Mouse (Mus musculus) lung, postnatal 0 days (tissue): ENCODE results near the gene Gm4791. TPM values are rescaled to one million over a fixed set of nuclear protein-coding genes. Genes with fewer than 3 reads are reported as not detected.

Experiments
- ATAC-seq: fragments of 200-750 bp; cut with Nextera tagmentation; 2 replicates; pipeline ENCODE4 v1.8.0; 2017; ENCODE audit warnings: moderate library complexity
- DNase-seq: peaks from one replicate; pipeline ENCODE4 v3.0.0-alpha.2; 2016; ENCODE audit warnings: low spot score
- H3K27ac ChIP-seq: fragments of 300-500 bp; sonication (generic); 2 replicates; pipeline ENCODE4 v1.5.1; 2014; ENCODE audit warnings: antibody characterized with exemption, mild to moderate bottlenecking, low read length, mixed read lengths
- H3K27me3 ChIP-seq: fragments of 300-500 bp; sonication (generic); replicated peaks from 2 replicates; pipeline ENCODE4 v1.6.1; 2014; ENCODE audit warnings: low read length, mixed read lengths; ENCODE audit not compliant: insufficient read depth
- H3K36me3 ChIP-seq: fragments of 300-500 bp; sonication (generic); 2 replicates; pipeline ENCODE4 v1.6.1; 2014; ENCODE audit warnings: low read length, mixed read lengths; ENCODE audit not compliant: insufficient read depth
- H3K4me1 ChIP-seq: fragments of 300-500 bp; sonication (generic); 2 replicates; pipeline ENCODE4 v1.6.1; 2014; ENCODE audit warnings: antibody characterized with exemption, low read depth, low read length, mixed read lengths; ENCODE audit not compliant: insufficient read depth
- H3K4me2 ChIP-seq: fragments of 300-500 bp; sonication (generic); replicated peaks from 2 replicates; pipeline ENCODE4 v1.6.1; 2014; ENCODE audit warnings: low read depth, mild to moderate bottlenecking, low read length, moderate library complexity, mixed read lengths
- H3K4me3 ChIP-seq: fragments of 300-500 bp; sonication (generic); 2 replicates; pipeline ENCODE4 v1.5.1; 2014; ENCODE audit warnings: low read depth, low read length
- H3K9ac ChIP-seq: fragments of 300-500 bp; sonication (generic); replicated peaks from 2 replicates; pipeline ENCODE4 v1.6.1; 2014; ENCODE audit warnings: low read depth, mild to moderate bottlenecking
- H3K9me3 ChIP-seq: fragments of 300-500 bp; sonication (generic); 2 replicates; pipeline ENCODE4 v1.6.1; 2016; ENCODE audit warnings: low read length, mixed read lengths
- CTCF ChIP-seq: IDR thresholded peaks from 2 replicates; pipeline ENCODE4 v1.5.1; 2016; ENCODE audit warnings: antibody characterized with exemption, mild to moderate bottlenecking
- EP300 ChIP-seq: IDR thresholded peaks from 2 replicates; pipeline ENCODE4 v1.6.1; 2016; ENCODE audit warnings: antibody characterized with exemption, mild to moderate bottlenecking, control low read depth
- WGBS: fragments of 180-500 bp; shearing (Covaris S2); extraction: QIAGEN DNeasy Blood & Tissue Kit; methylation state at CpG from one replicate; pipeline ENCODE4 v1.1.7; 2014; 5-methylcytosine and 5-hydroxymethylcytosine counted together
- polyA plus RNA-seq: library from polyadenylated mRNA; unstranded; fragments of >200 nt; fragmentation: Nextera tagmentation; extraction: Ambion mirVana; gene quantifications from 2 replicates; pipeline ENCODE4 v1.2.1, GENCODE M21; 2015

Gene Gm4791
- polyA plus RNA-seq: not detected in 2 replicates

- Histone ChIP-seq H3K9ac (no peak within 1 kb of the TSS), H3K27me3 (no peaks in the 10 kb centered on the region), H3K27ac (no peak within 1 kb of the TSS), H3K36me3 (no peaks in the 10 kb centered on the region), H3K4me2 (no peak within 1 kb of the TSS), H3K9me3 (no peaks in the 10 kb centered on the region), H3K4me1 (no peaks in the 10 kb centered on the region), H3K4me3 (no peak within 1 kb of the TSS)
- WGBS: 16% methylated on average over 5 of the region's 5 CpGs
- no peak for ATAC-seq
- no peak for TF ChIP-seq EP300
- no peak for TF ChIP-seq CTCF
- DNase-seq: no peak
These were observed at the start of gene Gm4791 for GRCm38 (mm10) chr9:46998338-46998791. Gene Gm4791 (plus strand): TSS chr9:46998741.

DNA sequence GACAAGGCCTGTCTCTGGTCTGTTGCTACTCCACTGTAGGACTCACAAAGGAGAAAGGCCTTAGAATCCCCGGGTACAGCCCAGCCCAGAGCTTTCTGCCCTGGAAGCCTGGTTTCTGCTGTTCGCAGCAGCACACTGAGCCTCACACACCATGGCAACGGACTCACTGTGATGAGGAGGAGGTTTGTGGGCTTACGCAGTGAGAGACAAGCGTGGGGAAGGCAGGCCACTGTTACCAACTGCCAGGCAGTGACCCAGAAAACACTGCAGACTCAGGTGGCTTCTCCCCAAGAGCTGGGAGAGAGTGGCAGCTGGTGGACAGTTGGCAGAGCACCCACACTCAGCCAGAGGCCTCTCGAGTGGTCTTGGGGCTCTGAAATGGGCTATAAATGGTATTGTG, 42.3 kb upstream of the Gm4791 start:
- no peak overlapping the region for H3K9ac ChIP-seq
- no peak for ATAC-seq
- no peaks in the 10 kb centered on the region for H3K36me3 ChIP-seq
- WGBS: 82% methylated on average over 6 of the region's 6 CpGs
- no peak for DNase-seq
- no peaks in the 10 kb centered on the region for H3K4me1 ChIP-seq
- H3K27me3 ChIP-seq: no peaks in the 10 kb centered on the region
- H3K4me3 ChIP-seq: no peak overlapping the region
- H3K9me3 ChIP-seq: no peaks in the 10 kb centered on the region
- no peak for TF ChIP-seq CTCF
- TF ChIP-seq EP300: no peak
- H3K4me2 ChIP-seq: no peak overlapping the region
- H3K27ac ChIP-seq: no peak overlapping the region

- no peak for TF ChIP-seq CTCF
- TF ChIP-seq EP300: no peak
- no peak overlapping the region for H3K27ac ChIP-seq
- H3K4me2 ChIP-seq: no peak overlapping the region
- H3K4me3 ChIP-seq: no peak overlapping the region
- H3K9me3 ChIP-seq: no peaks in the 10 kb centered on the region
- WGBS: 59% methylated on average over 8 of the region's 8 CpGs
- no peak for ATAC-seq
- no peak overlapping the region for H3K9ac ChIP-seq
- no peaks in the 10 kb centered on the region for H3K36me3 ChIP-seq
- H3K4me1 ChIP-seq: no peaks in the 10 kb centered on the region
- no peaks in the 10 kb centered on the region for H3K27me3 ChIP-seq
- DNase-seq: no peak
These were observed 41.1 kb upstream of the Gm4791 start for GRCm38 (mm10) chr9:46957420-46957950.

DNA sequence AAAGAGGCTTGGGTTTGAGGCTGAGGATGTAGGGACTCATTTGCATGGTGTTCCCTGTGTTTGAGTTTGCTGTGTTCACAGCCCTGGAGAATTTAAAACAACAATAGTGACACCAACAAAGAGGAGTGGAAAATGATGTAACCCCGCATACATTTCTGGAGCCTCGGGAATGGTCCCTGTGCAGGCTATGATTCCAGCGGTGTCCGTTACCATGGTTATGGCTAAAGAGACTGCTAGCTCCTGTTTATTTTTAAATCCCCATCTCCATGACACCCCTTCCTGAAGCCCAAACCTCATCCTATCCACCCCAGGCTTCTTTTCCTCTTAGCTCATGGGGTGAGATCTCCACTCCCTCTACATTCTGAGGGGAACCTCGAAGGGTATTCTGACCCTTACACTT, 32.5 kb upstream of the Gm4791 start:
- Histone ChIP-seq H3K4me3 (no peak overlapping the region), H3K27ac (no peak overlapping the region)
- 55% methylated on average over 5 of the region's 5 CpGs for WGBS

DNA sequence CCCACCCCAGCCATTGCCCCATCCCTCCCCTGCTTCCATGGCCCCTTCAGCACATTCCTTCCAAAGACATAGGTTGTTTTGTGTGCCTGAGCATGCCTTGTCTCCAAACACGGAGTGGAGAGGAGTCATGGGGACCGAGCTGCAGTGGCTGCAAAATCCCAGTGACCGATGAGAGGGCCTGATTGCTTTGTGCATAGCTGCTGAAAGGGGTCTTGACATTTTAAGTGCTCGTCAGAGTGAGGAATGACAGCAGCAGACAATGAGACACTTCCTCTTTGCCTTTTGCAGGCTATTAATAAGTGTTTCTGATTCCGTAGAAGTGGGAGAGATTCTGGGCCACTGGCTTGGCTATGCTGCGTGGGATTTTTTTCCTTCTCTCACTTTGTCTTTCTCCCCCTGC, 29.6 kb upstream of the Gm4791 start:
- DNase-seq: no peak

More for the DNA sequence above, 32.5 kb upstream of the Gm4791 start:
- TF ChIP-seq CTCF (no peak), EP300 (no peak)
- ATAC-seq: no peak
- no peaks in the 10 kb centered on the region for H3K27me3 ChIP-seq
- no peaks in the 10 kb centered on the region for H3K36me3 ChIP-seq
- H3K4me1 ChIP-seq: no peaks in the 10 kb centered on the region
- no peak overlapping the region for H3K9ac ChIP-seq
- no peak overlapping the region for H3K4me2 ChIP-seq
- no peak for DNase-seq
- H3K9me3 ChIP-seq: no peaks in the 10 kb centered on the region

GRCm38 (mm10) chr9:46969406-46969805, 29.1 kb upstream of the Gm4791 start:
- DNase-seq (no peak), ATAC-seq (no peak)
- Histone ChIP-seq H3K4me1 (no peaks in the 10 kb centered on the region), H3K4me3 (no peak overlapping the region), H3K27me3 (no peaks in the 10 kb centered on the region), H3K9me3 (no peaks in the 10 kb centered on the region), H3K4me2 (no peak overlapping the region), H3K9ac (no peak overlapping the region), H3K27ac (no peak overlapping the region), H3K36me3 (no peaks in the 10 kb centered on the region)
- WGBS: 35% methylated on average over 5 of the region's 6 CpGs
- no peak for TF ChIP-seq CTCF
- no peak for TF ChIP-seq EP300

More for the DNA sequence above, 29.6 kb upstream of the Gm4791 start:
- Histone ChIP-seq H3K27me3 (no peaks in the 10 kb centered on the region), H3K9me3 (no peaks in the 10 kb centered on the region), H3K4me3 (no peak overlapping the region), H3K4me2 (no peak overlapping the region), H3K27ac (no peak overlapping the region), H3K4me1 (no peaks in the 10 kb centered on the region), H3K36me3 (no peaks in the 10 kb centered on the region), H3K9ac (no peak overlapping the region)
- 9% methylated on average over 6 of the region's 6 CpGs for WGBS
- TF ChIP-seq EP300 (no peak), CTCF (no peak)
- no peak for ATAC-seq

DNA sequence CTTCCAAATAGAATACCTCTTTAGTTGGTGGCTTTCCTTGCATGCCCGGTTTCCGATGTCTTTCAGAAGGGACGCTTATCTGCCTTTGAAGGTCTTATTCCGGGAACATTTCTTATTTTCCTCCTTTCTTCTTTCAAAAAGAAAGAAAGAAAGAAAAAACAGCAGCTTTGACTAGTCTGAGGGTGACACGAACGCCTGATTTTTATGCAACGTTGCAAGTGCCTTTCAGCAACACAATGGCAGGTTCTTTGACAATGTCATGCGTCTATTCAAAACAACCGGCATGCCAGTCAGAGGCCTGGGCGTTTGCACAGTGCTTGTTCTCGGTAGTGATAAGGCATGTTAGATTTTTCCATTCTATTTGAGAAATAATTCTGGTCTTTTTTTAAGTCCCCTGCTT, 19.7 kb upstream of the Gm4791 start:
- no peak overlapping the region for H3K27ac ChIP-seq
- H3K9ac ChIP-seq: no peak overlapping the region
- DNase-seq (no peak), ATAC-seq (no peak)
- 62% methylated on average over 11 of the region's 11 CpGs for WGBS
- no peaks in the 10 kb centered on the region for H3K36me3 ChIP-seq
- H3K4me2 ChIP-seq: no peak overlapping the region
- H3K27me3 ChIP-seq: no peaks in the 10 kb centered on the region
- no peaks in the 10 kb centered on the region for H3K4me1 ChIP-seq
- TF ChIP-seq EP300 (no peak), CTCF (no peak)
- no peak overlapping the region for H3K4me3 ChIP-seq
- no peaks in the 10 kb centered on the region for H3K9me3 ChIP-seq
